22 mouse cellular contexts compared by ENCODE assay signal in the genomic region with DNA sequence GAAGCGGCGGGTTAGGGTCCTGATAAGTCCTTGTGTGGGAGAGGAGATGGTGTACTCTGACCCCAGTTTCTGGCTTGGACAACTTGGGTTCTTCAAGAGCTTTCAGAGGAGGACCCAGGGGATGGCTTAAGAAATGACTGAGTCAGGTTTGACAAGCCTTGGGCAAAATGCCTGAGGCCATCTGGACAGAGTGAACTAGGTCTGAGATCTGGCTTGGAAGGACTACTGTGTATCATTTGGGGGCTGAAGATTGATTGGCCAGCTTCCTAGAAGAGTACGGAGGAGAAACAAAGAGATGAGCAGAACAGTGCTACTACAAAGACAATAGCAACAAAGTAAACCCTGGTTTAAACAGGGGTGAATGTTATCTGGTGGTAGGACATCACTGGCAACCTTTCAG. TPM values are rescaled to one million over a fixed set of nuclear protein-coding genes. Genes with fewer than 3 reads are reported as not detected.
DNase-seq lines count a peak whose midpoint lies in the region; ATAC-seq and TF ChIP-seq lines count a peak whose summit lies in the region.
"Had no signal": no experiment of that assay in that cellular context is flagged by ENCODE, and none has a peak within 500 bp of the region (broad histone marks: within the 10 kb centered on the region; RNA-seq: fewer than 3 reads in every experiment).

No protein-coding gene starts in this region.

- H3K9ac ChIP-seq in forebrain, embryonic 11.5 days (ENCODE audit: low read length) = no peak overlapping the region
- H3K9ac ChIP-seq: heart, embryonic 15.5 days; hindbrain, embryonic 15.5 days; limb, embryonic 15.5 days; liver, postnatal 0 days had no signal

- peaks cover 72% of the 10 kb centered on the region for H3K27me3 ChIP-seq in forebrain, embryonic 10.5 days (ENCODE audit: poor library complexity, severe bottlenecking)
- H3K27me3 ChIP-seq in forebrain, embryonic 11.5 days (ENCODE audit: control insufficient read depth, insufficient read depth, low read length) = peaks cover 14% of the 10 kb centered on the region
- H3K27me3 ChIP-seq in testis, adult 2 months (ENCODE audit: control insufficient read depth, insufficient read depth, low read length) = peaks cover 7% of the 10 kb centered on the region; the same call in 1 of the 2 replicates

- peaks cover 55% of the 10 kb centered on the region for H3K4me1 ChIP-seq in forebrain, embryonic 10.5 days
- peaks cover 17% of the 10 kb centered on the region for H3K4me1 ChIP-seq in forebrain, embryonic 11.5 days (replicated peaks; ENCODE audit: control insufficient read depth, insufficient read depth, low read length)
- H3K4me1 ChIP-seq in testis, adult 2 months (ENCODE audit: control insufficient read depth, insufficient read depth, low read length) = peaks cover 32% of the 10 kb centered on the region

- peaks cover 35% of the 10 kb centered on the region for H3K36me3 ChIP-seq in forebrain, embryonic 10.5 days (replicated peaks)
- peaks cover 7% of the 10 kb centered on the region; the same call in 1 of the 2 replicates for H3K36me3 ChIP-seq in forebrain, embryonic 11.5 days (ENCODE audit: control insufficient read depth, insufficient read depth, low read length)
- no peaks in the 10 kb centered on the region for H3K36me3 ChIP-seq in testis, adult 2 months (ENCODE audit: control insufficient read depth, insufficient read depth, low read length)

- H3K4me3 ChIP-seq in forebrain, embryonic 10.5 days = 0 out of 2 replicates have a peak overlapping the region, but pooled peaks have one; percentile 1
- H3K4me3 ChIP-seq in forebrain, embryonic 11.5 days (ENCODE audit: low read depth, low read length) = no peak overlapping the region
- peak overlapping the region; percentile 21 for H3K4me3 ChIP-seq in testis, adult 2 months (ENCODE audit: control insufficient read depth, low read depth, low read length)
- H3K4me3 ChIP-seq: erythroblast, embryonic 14.5 days; heart, embryonic 15.5 days; hindbrain, embryonic 15.5 days; limb, embryonic 15.5 days; neural tube, embryonic 13.5 days had no signal

- 92% methylated on average over 3 of the region's 3 CpGs for WGBS in forebrain, embryonic 10.5 days
- 93% methylated on average over 3 of the region's 3 CpGs for WGBS in forebrain, embryonic 11.5 days

- DNase-seq in forebrain, embryonic 10.5 days (ENCODE audit: extremely low spot score, low spot score) = no peak
- DNase-seq in forebrain, embryonic 11.5 days (ENCODE audit: low spot score) = no peak
- DNase-seq in left cerebral cortex, postnatal 4 days = peak; percentile 70
- no peak for DNase-seq in left cerebral cortex, adult 18-20 months (ENCODE audit: low spot score in 2 of 2)
- peak; percentile 46 for DNase-seq in NIH3T3 (ENCODE audit: low read depth)
- no peak for DNase-seq in frontal cortex, postnatal 25 days (ENCODE audit: low spot score in 2 of 2)
- DNase-seq: adrenal gland, postnatal 36 days; embryo, embryonic 11 days; gastrocnemius, postnatal 25 days; kidney, adult 18-20 months; kidney, postnatal 25 days; layer of hippocampus, adult 9-11 months; liver, postnatal 0 days; thymus, postnatal 25 days had no signal

- intact Hi-C loops in left cerebral cortex, postnatal 4 days (cut with DNase I) = no loop called here

- H3K27ac ChIP-seq in forebrain, embryonic 10.5 days = no peak overlapping the region
- H3K27ac ChIP-seq in forebrain, embryonic 11.5 days (ENCODE audit: low read depth, low read length) = no peak overlapping the region
- H3K27ac ChIP-seq in testis, adult 2 months (ENCODE audit: control insufficient read depth, insufficient read depth, low read depth, low read length) = no peak overlapping the region
- H3K27ac ChIP-seq: hindbrain, embryonic 15.5 days; limb, embryonic 15.5 days; neural tube, embryonic 13.5 days had no signal

- no peak for TF ChIP-seq CTCF in testis, adult 2 months (IDR thresholded peaks at IDR 0.05; ENCODE audit: control insufficient read depth, insufficient read depth, insufficient replicate concordance, low read depth, low read length)

- TF ChIP-seq POLR2A in testis, adult 2 months (IDR thresholded peaks at IDR 0.05; ENCODE audit: control insufficient read depth, low read depth, low read length) = no peak

- H3K9me3 ChIP-seq in forebrain, embryonic 10.5 days = no peaks in the 10 kb centered on the region
- no peaks in the 10 kb centered on the region for H3K9me3 ChIP-seq in forebrain, embryonic 11.5 days (ENCODE audit: control insufficient read depth, low read length)
- H3K9me3 ChIP-seq: heart, embryonic 15.5 days; hindbrain, embryonic 15.5 days; limb, embryonic 15.5 days; neural tube, embryonic 13.5 days had no signal

- ATAC-seq in forebrain, embryonic 11.5 days (replicated peaks; ENCODE audit: low FRiP score) = no peak
- ATAC-seq: liver, postnatal 0 days had no signal

- no peak overlapping the region for H3K4me2 ChIP-seq in forebrain, embryonic 11.5 days (ENCODE audit: low read depth, low read length, severe bottlenecking)
- H3K4me2 ChIP-seq: heart, embryonic 15.5 days; hindbrain, embryonic 15.5 days; limb, embryonic 15.5 days; neural tube, embryonic 13.5 days had no signal

RNA-seq across cellular contexts. Expression of gene Ly6g6c, which starts 1.7 kb away (rescaled TPM):
- polyA plus RNA-seq in forebrain, embryonic 10.5 days (2016; fragmentation: Nextera tagmentation; extraction: Ambion mirVana) = 0.25 TPM in 1 of 2 replicates, not detected in the other
- polyA plus RNA-seq in forebrain, embryonic 11.5 days (2014; fragmentation: Nextera tagmentation; extraction: Ambion mirVana) = 0.20 TPM in 1 of 2 replicates, not detected in the other
- total RNA-seq in left cerebral cortex, postnatal 4 days (2021) = not detected
- not detected for total RNA-seq in left cerebral cortex, adult 18-20 months (2021)
- polyA plus RNA-seq in testis, adult 2 months (2012; rRNA removed) = 117 and 146 TPM in 2 replicates
- total RNA-seq: gastrocnemius, postnatal 25 days; left cerebral cortex, postnatal 10 days; MEL had no signal
- polyA plus RNA-seq: erythroblast, embryonic 14.5 days; heart, embryonic 15.5 days; neural tube, embryonic 13.5 days had no signal

RNA-seq across cellular contexts. Expression of gene Mpig6b, which starts 2.5 kb away (rescaled TPM):
- 0.59 and 0.72 TPM in 2 replicates for polyA plus RNA-seq in forebrain, embryonic 10.5 days (2016; fragmentation: Nextera tagmentation; extraction: Ambion mirVana)
- polyA plus RNA-seq in forebrain, embryonic 11.5 days (2014; fragmentation: Nextera tagmentation; extraction: Ambion mirVana) = 1.3 and 1.6 TPM in 2 replicates
- total RNA-seq in left cerebral cortex, postnatal 4 days (2021) = not detected
- total RNA-seq in left cerebral cortex, adult 18-20 months (2021) = not detected
- polyA plus RNA-seq in testis, adult 2 months (2012; rRNA removed) = 3.4 and 3.7 TPM in 2 replicates
- total RNA-seq: adrenal gland, postnatal 36 days; gastrocnemius, postnatal 25 days; left cerebral cortex, postnatal 10 days; MEL had no signal

RNA-seq across cellular contexts. Expression of gene Ddah2, which starts 4.6 kb away (rescaled TPM):
- polyA plus RNA-seq in forebrain, embryonic 10.5 days (2016; fragmentation: Nextera tagmentation; extraction: Ambion mirVana) = 414 and 441 TPM in 2 replicates
- polyA plus RNA-seq in forebrain, embryonic 11.5 days (2014; fragmentation: Nextera tagmentation; extraction: Ambion mirVana) = 489 and 543 TPM in 2 replicates
- 100 to 1,000 TPM; 101 to 115 TPM for total RNA-seq in left cerebral cortex, postnatal 4 days (2021)
- 10 to 100 TPM in 1 of 2 experiments, 1 to 10 TPM in 1; 9.9 to 11.6 TPM for total RNA-seq in left cerebral cortex, adult 18-20 months (2021)
- 11.1 and 14.4 TPM in 2 replicates for polyA plus RNA-seq in testis, adult 2 months (2012; rRNA removed)

RNA-seq across cellular contexts. Expression of gene Ly6g6e, which starts 13.2 kb away (rescaled TPM):
- 1.00 TPM in 1 of 2 replicates, not detected in the other for polyA plus RNA-seq in forebrain, embryonic 10.5 days (2016; fragmentation: Nextera tagmentation; extraction: Ambion mirVana)
- 0.39 and 0.57 TPM in 2 replicates for polyA plus RNA-seq in forebrain, embryonic 11.5 days (2014; fragmentation: Nextera tagmentation; extraction: Ambion mirVana)
- 1 to 10 TPM; 2.8 to 3.4 TPM for total RNA-seq in left cerebral cortex, postnatal 4 days (2021)
- 1 to 10 TPM; 2.3 to 6.2 TPM for total RNA-seq in left cerebral cortex, adult 18-20 months (2021)
- polyA plus RNA-seq in testis, adult 2 months (2012; rRNA removed) = 0.78 and 0.95 TPM in 2 replicates
- total RNA-seq: gastrocnemius, postnatal 25 days had no signal
- polyA plus RNA-seq: erythroblast, embryonic 14.5 days had no signal

RNA-seq across cellular contexts. Expression of gene Clic1, which starts 13.7 kb away (rescaled TPM):
- polyA plus RNA-seq in forebrain, embryonic 10.5 days (2016; fragmentation: Nextera tagmentation; extraction: Ambion mirVana) = 174 and 179 TPM in 2 replicates
- polyA plus RNA-seq in forebrain, embryonic 11.5 days (2014; fragmentation: Nextera tagmentation; extraction: Ambion mirVana) = 67.7 and 74.5 TPM in 2 replicates
- 10 to 100 TPM; 20.2 to 20.3 TPM for total RNA-seq in left cerebral cortex, postnatal 4 days (2021)
- 10 to 100 TPM in 1 of 2 experiments, 1 to 10 TPM in 1; 9.1 to 10.2 TPM for total RNA-seq in left cerebral cortex, adult 18-20 months (2021)
- polyA plus RNA-seq in testis, adult 2 months (2012; rRNA removed) = 24.1 and 24.8 TPM in 2 replicates

Comparison
In these comparisons a context has a peak if more than half of its experiments do, and no peak if none do; other contexts are left out.
1. DNase-seq: peak in left cerebral cortex, postnatal 4 days (single experiment) and NIH3T3 (single experiment); none in forebrain, embryonic 10.5 days (single experiment), forebrain, embryonic 11.5 days (single experiment), left cerebral cortex, adult 18-20 months (0 of 2) and frontal cortex, postnatal 25 days (0 of 2).
2. RNA of gene Ly6g6c, which starts 1.7 kb away (polyA plus RNA-seq): 117 to 146 TPM in testis, adult 2 months; 0.25 TPM in forebrain, embryonic 10.5 days and 0.20 TPM in forebrain, embryonic 11.5 days; every median in the first group is over 10 times any median in the second.
3. RNA of gene Ddah2, which starts 4.6 kb away (polyA plus RNA-seq): 489 to 543 TPM in forebrain, embryonic 11.5 days and 414 to 441 TPM in forebrain, embryonic 10.5 days; 11.1 to 14.4 TPM in testis, adult 2 months; every median in the first group is over 10 times any median in the second.